Mouse (Mus musculus) lung, postnatal 0 days (tissue): ENCODE measurements around the gene Caprin1.

Source experiments
- CTCF ChIP-seq: IDR thresholded peaks from 2 replicates; pipeline ENCODE4 v1.5.1; 2016; ENCODE audit warnings: antibody characterized with exemption, mild to moderate bottlenecking
- EP300 ChIP-seq: IDR thresholded peaks from 2 replicates; pipeline ENCODE4 v1.6.1; 2016; ENCODE audit warnings: antibody characterized with exemption, mild to moderate bottlenecking, control low read depth

GRCm38 (mm10) chr2:103803770-103804530, 6.5 kb upstream of the Caprin1 start:
- TF ChIP-seq CTCF (no peak), EP300 (no peak)
